Mouse (Mus musculus): ENCODE measurements at regions not wholly inside any gene's neighbourhood (a gene's known extent, or its start where the extent isn't known, plus 50 kb on each side); places are given as distances from the start of the nearest gene placed in this dataset.

DNA sequence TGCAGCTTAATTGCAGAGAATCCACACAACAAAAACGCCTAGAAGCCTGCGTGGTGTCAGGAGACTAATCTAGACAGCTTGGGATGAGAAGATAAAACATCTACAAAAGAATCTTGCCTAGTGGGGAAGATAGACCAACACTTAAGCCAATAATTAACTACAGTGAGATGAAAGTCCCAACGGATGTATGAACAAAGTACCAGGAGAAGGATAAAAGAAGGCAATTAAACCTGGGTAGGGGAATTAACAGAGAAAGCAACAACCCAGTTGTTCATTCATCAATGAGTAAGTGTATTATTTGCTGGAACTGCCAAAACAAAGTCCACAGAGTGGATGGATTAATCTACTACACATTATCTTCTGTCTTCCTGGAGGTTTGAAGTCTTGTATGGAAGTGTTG, 99.8 kb downstream of the Olfm4 start:
- Histone ChIP-seq H3K4me1 (replicated peaks; ENCODE audit: control insufficient read depth, insufficient read depth, low read length) (no peaks in the 10 kb centered on the region), H3K9ac (ENCODE audit: low read length) (no peak overlapping the region), H3K4me2 (ENCODE audit: low read length) (no peak overlapping the region), H3K27me3 (replicated peaks; ENCODE audit: control insufficient read depth, insufficient read depth, low read length) (no peaks in the 10 kb centered on the region), H3K9me3 (ENCODE audit: control insufficient read depth, low read length) (0 out of 2 replicates have a peak, but pooled peaks cover 2% of the 10 kb centered on the region), H3K27ac (ENCODE audit: low read depth) (no peak overlapping the region), H3K36me3 (ENCODE audit: control insufficient read depth, insufficient read depth, low read length) (no peaks in the 10 kb centered on the region), H3K4me3 (ENCODE audit: low read depth, low read length) (no peak overlapping the region)
- DNase-seq (ENCODE audit: low spot score) (no peak), ATAC-seq (replicated peaks; ENCODE audit: low FRiP score, low TSS enrichment, low read depth) (no peak)
- WGBS: 71% methylated on average over 3 of the region's 3 CpGs

GRCm38 (mm10) chr14:80097238-80097637, 113.4 kb downstream of the Olfm4 start:
- H3K36me3 ChIP-seq (ENCODE audit: control insufficient read depth, insufficient read depth, low read length): no peaks in the 10 kb centered on the region
- ATAC-seq (replicated peaks; ENCODE audit: low FRiP score, low TSS enrichment, low read depth): no peak
- H3K27ac ChIP-seq (ENCODE audit: low read depth): no peak overlapping the region
- no peak overlapping the region for H3K9ac ChIP-seq (ENCODE audit: low read length)
- H3K4me3 ChIP-seq (ENCODE audit: low read depth, low read length): no peak overlapping the region
- no peak for DNase-seq (ENCODE audit: low spot score)
- no peaks in the 10 kb centered on the region for H3K4me1 ChIP-seq (replicated peaks; ENCODE audit: control insufficient read depth, insufficient read depth, low read length)
- H3K27me3 ChIP-seq (replicated peaks; ENCODE audit: control insufficient read depth, insufficient read depth, low read length): no peaks in the 10 kb centered on the region
- 33% methylated on average over 1 of the region's 1 CpGs for WGBS
- H3K9me3 ChIP-seq (ENCODE audit: control insufficient read depth, low read length): no peaks in the 10 kb centered on the region
- H3K4me2 ChIP-seq (ENCODE audit: low read length): no peak overlapping the region

- 87% methylated on average over 6 of the region's 6 CpGs for WGBS
- Histone ChIP-seq H3K27ac (ENCODE audit: low read depth) (no peak overlapping the region), H3K9me3 (ENCODE audit: control insufficient read depth, low read length) (no peaks in the 10 kb centered on the region), H3K4me3 (ENCODE audit: low read depth, low read length) (no peak overlapping the region), H3K4me1 (replicated peaks; ENCODE audit: control insufficient read depth, insufficient read depth, low read length) (no peaks in the 10 kb centered on the region), H3K9ac (ENCODE audit: low read length) (no peak overlapping the region), H3K27me3 (replicated peaks; ENCODE audit: control insufficient read depth, insufficient read depth, low read length) (no peaks in the 10 kb centered on the region), H3K36me3 (ENCODE audit: control insufficient read depth, insufficient read depth, low read length) (no peaks in the 10 kb centered on the region), H3K4me2 (ENCODE audit: low read length) (no peak overlapping the region)
- DNase-seq (ENCODE audit: low spot score): no peak
- no peak for ATAC-seq (replicated peaks; ENCODE audit: low FRiP score, low TSS enrichment, low read depth)
Observed at GRCm38 (mm10) chr14:80113115-80113687, 129.3 kb downstream of the Olfm4 start.

DNA sequence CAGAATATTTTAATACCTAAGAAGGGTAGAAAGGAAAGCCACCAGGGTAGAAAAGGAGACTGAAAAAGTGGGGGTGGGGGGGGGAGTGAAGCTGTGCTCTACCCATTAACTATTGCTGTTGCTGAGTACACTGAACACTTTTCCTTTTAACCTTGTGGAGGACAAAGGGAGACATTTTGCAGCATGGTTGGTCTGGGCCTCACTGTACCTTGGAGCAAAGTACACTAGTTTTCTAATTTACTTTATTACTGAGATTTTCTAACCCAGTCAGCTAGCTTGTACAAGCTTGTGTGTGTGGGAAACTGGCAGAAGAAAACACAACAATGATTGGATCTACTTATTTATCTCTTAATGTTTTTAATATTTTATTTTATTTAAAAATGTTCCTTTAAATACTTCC, 130.4 kb downstream of the Olfm4 start:
- H3K4me3 ChIP-seq (ENCODE audit: low read depth, low read length): no peak overlapping the region
- H3K27me3 ChIP-seq (replicated peaks; ENCODE audit: control insufficient read depth, insufficient read depth, low read length): no peaks in the 10 kb centered on the region
- H3K9ac ChIP-seq (ENCODE audit: low read length): no peak overlapping the region
- no peak for ATAC-seq (replicated peaks; ENCODE audit: low FRiP score, low TSS enrichment, low read depth)
- H3K27ac ChIP-seq (ENCODE audit: low read depth): no peak overlapping the region
- H3K9me3 ChIP-seq (ENCODE audit: control insufficient read depth, low read length): no peaks in the 10 kb centered on the region
- H3K4me2 ChIP-seq (ENCODE audit: low read length): no peak overlapping the region
- DNase-seq (ENCODE audit: low spot score): no peak
- no peaks in the 10 kb centered on the region for H3K36me3 ChIP-seq (ENCODE audit: control insufficient read depth, insufficient read depth, low read length)
- no peaks in the 10 kb centered on the region for H3K4me1 ChIP-seq (replicated peaks; ENCODE audit: control insufficient read depth, insufficient read depth, low read length)

GRCm38 (mm10) chr14:80125156-80125555, 141.3 kb downstream of the Olfm4 start:
- H3K4me3 ChIP-seq (ENCODE audit: low read depth, low read length): no peak overlapping the region
- no peaks in the 10 kb centered on the region for H3K36me3 ChIP-seq (ENCODE audit: control insufficient read depth, insufficient read depth, low read length)
- ATAC-seq (replicated peaks; ENCODE audit: low FRiP score, low TSS enrichment, low read depth) (no peak), DNase-seq (ENCODE audit: low spot score) (no peak)
- WGBS: 87% methylated on average over 4 of the region's 4 CpGs
- no peak overlapping the region for H3K27ac ChIP-seq (ENCODE audit: low read depth)
- no peaks in the 10 kb centered on the region for H3K4me1 ChIP-seq (replicated peaks; ENCODE audit: control insufficient read depth, insufficient read depth, low read length)
- no peaks in the 10 kb centered on the region for H3K9me3 ChIP-seq (ENCODE audit: control insufficient read depth, low read length)
- H3K9ac ChIP-seq (ENCODE audit: low read length): no peak overlapping the region
- no peaks in the 10 kb centered on the region for H3K27me3 ChIP-seq (replicated peaks; ENCODE audit: control insufficient read depth, insufficient read depth, low read length)
- no peak overlapping the region for H3K4me2 ChIP-seq (ENCODE audit: low read length)

DNA sequence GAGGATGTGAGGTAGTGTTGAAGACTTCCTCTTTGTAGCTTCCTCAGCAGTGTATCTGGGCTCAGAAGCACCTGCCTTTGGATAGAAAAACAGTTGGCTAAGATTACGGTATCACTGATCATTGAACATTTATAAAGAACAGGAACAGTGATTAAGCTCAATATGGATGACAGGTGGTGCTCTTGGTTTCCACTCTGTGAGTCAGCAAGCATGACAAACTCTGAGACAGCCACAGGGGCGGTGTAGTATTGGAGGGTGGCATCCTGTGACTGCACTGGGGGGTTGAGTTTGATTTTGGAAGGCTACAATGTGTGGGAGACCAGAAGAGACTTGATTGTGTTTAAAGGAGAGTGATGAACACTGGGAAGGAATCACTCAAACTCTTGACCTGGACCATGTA, 144.3 kb downstream of the Olfm4 start:
- no peak overlapping the region for H3K4me3 ChIP-seq (ENCODE audit: low read depth, low read length)
- H3K27me3 ChIP-seq (replicated peaks; ENCODE audit: control insufficient read depth, insufficient read depth, low read length): no peaks in the 10 kb centered on the region
- H3K27ac ChIP-seq (ENCODE audit: low read depth): no peak overlapping the region
- H3K36me3 ChIP-seq (ENCODE audit: control insufficient read depth, insufficient read depth, low read length): no peaks in the 10 kb centered on the region
- 91% methylated on average over 2 of the region's 2 CpGs for WGBS
- no peaks in the 10 kb centered on the region for H3K9me3 ChIP-seq (ENCODE audit: control insufficient read depth, low read length)
- H3K9ac ChIP-seq (ENCODE audit: low read length): no peak overlapping the region
- no peak for ATAC-seq (replicated peaks; ENCODE audit: low FRiP score, low TSS enrichment, low read depth)
- no peaks in the 10 kb centered on the region for H3K4me1 ChIP-seq (replicated peaks; ENCODE audit: control insufficient read depth, insufficient read depth, low read length)
- no peak for DNase-seq (ENCODE audit: low spot score)
- H3K4me2 ChIP-seq (ENCODE audit: low read length): no peak overlapping the region

DNA sequence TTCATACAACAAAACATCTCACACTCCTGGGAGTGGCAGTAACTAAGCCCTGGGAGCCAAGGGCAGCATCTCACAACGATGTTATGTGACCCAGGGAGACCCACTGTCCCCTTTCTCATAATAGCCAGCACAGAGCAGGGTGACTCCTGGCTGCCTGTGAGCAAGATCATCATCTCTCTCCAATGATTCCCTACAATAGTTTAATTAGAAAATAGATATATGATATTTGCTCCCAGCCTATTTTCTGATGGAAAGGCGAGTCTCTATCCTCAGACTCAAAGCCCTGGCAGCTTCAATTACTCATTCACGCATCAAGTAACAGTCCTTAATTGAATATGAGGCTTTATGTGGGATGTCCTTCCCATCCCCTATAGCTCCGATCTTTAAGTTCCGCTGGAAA, 153.7 kb downstream of the Olfm4 start:
- WGBS: 84% methylated on average over 5 of the region's 5 CpGs
- H3K27me3 ChIP-seq (replicated peaks; ENCODE audit: control insufficient read depth, insufficient read depth, low read length): no peaks in the 10 kb centered on the region
- H3K27ac ChIP-seq (ENCODE audit: low read depth): no peak overlapping the region

GRCm38 (mm10) chr14:80138991-80139791, 155.3 kb downstream of the Olfm4 start:
- DNase-seq (ENCODE audit: low spot score) (no peak), ATAC-seq (replicated peaks; ENCODE audit: low FRiP score, low TSS enrichment, low read depth) (no peak)
- Histone ChIP-seq H3K4me2 (ENCODE audit: low read length) (no peak overlapping the region), H3K36me3 (ENCODE audit: control insufficient read depth, insufficient read depth, low read length) (no peaks in the 10 kb centered on the region), H3K9me3 (ENCODE audit: control insufficient read depth, low read length) (no peaks in the 10 kb centered on the region), H3K9ac (ENCODE audit: low read length) (no peak overlapping the region), H3K4me1 (replicated peaks; ENCODE audit: control insufficient read depth, insufficient read depth, low read length) (no peaks in the 10 kb centered on the region), H3K27ac (ENCODE audit: low read depth) (no peak overlapping the region), H3K4me3 (ENCODE audit: low read depth, low read length) (no peak overlapping the region), H3K27me3 (replicated peaks; ENCODE audit: control insufficient read depth, insufficient read depth, low read length) (no peaks in the 10 kb centered on the region)
- WGBS: 28% methylated on average over 6 of the region's 6 CpGs

More for the DNA sequence above, 153.7 kb downstream of the Olfm4 start:
- no peak for ATAC-seq (replicated peaks; ENCODE audit: low FRiP score, low TSS enrichment, low read depth)
- Histone ChIP-seq H3K9me3 (ENCODE audit: control insufficient read depth, low read length) (no peaks in the 10 kb centered on the region), H3K4me2 (ENCODE audit: low read length) (no peak overlapping the region), H3K9ac (ENCODE audit: low read length) (no peak overlapping the region), H3K4me1 (replicated peaks; ENCODE audit: control insufficient read depth, insufficient read depth, low read length) (no peaks in the 10 kb centered on the region), H3K36me3 (ENCODE audit: control insufficient read depth, insufficient read depth, low read length) (no peaks in the 10 kb centered on the region), H3K4me3 (ENCODE audit: low read depth, low read length) (no peak overlapping the region)
- no peak for DNase-seq (ENCODE audit: low spot score)

- Histone ChIP-seq H3K4me3 (ENCODE audit: low read depth, low read length) (no peak overlapping the region), H3K36me3 (ENCODE audit: control insufficient read depth, insufficient read depth, low read length) (no peaks in the 10 kb centered on the region), H3K9me3 (ENCODE audit: control insufficient read depth, low read length) (no peaks in the 10 kb centered on the region), H3K27ac (ENCODE audit: low read depth) (no peak overlapping the region), H3K9ac (ENCODE audit: low read length) (no peak overlapping the region), H3K27me3 (replicated peaks; ENCODE audit: control insufficient read depth, insufficient read depth, low read length) (no peaks in the 10 kb centered on the region), H3K4me1 (replicated peaks; ENCODE audit: control insufficient read depth, insufficient read depth, low read length) (no peaks in the 10 kb centered on the region), H3K4me2 (ENCODE audit: low read length) (no peak overlapping the region)
- peak; percentile 86 for DNase-seq (ENCODE audit: low spot score)
- ATAC-seq (replicated peaks; ENCODE audit: low FRiP score, low TSS enrichment, low read depth): no peak
- whole genome bisulfite sequencing: 37% methylated on average over 6 of the region's 6 CpGs
Observed at GRCm38 (mm10) chr14:80157002-80157401, 173.1 kb downstream of the Olfm4 start.
